Mouse (Mus musculus) CH12.LX (cell line): ENCODE data around the gene Slfn8. TPM values are rescaled to one million over a fixed set of nuclear protein-coding genes. Genes with fewer than 3 reads are reported as not detected.

ENCODE experiments used
- DNase-seq: peaks from one replicate; pipeline ENCODE4 v3.0.0-alpha.2; 2013; ENCODE audit errors: extremely low read depth
- H3K27ac ChIP-seq: 2 replicates; pipeline ENCODE4 v1.5.1; 2012; ENCODE audit warnings: low read depth, mild to moderate bottlenecking, control low read depth, moderate library complexity; ENCODE audit not compliant: insufficient read depth
- H3K27me3 ChIP-seq: replicated peaks from 2 replicates; pipeline ENCODE3; 2012; ENCODE audit warnings: inconsistent platforms
- H3K36me3 ChIP-seq, 2 experiments: replicated peaks in 1 of 2; 2 replicates each; pipeline versions ENCODE3 to v1.6.1; 2012; ENCODE audit warnings: inconsistent platforms in 1 of 2, low read length in 1 of 2, mild to moderate bottlenecking in 1 of 2, mixed read lengths in 1 of 2, moderate library complexity in 1 of 2; ENCODE audit not compliant: control insufficient read depth in 1 of 2, insufficient read depth in 1 of 2
- H3K4me1 ChIP-seq, 2 experiments: 2 replicates each; pipeline ENCODE4 v1.6.1; 2012; ENCODE audit warnings: inconsistent platforms in 1 of 2, moderate library complexity in 1 of 2; ENCODE audit not compliant: insufficient read depth in 2 of 2, control insufficient read depth in 1 of 2
- H3K4me2 ChIP-seq: 2 replicates; pipeline ENCODE4 v1.6.1; 2012; ENCODE audit warnings: low read depth, mild to moderate bottlenecking, control low read depth; ENCODE audit not compliant: poor library complexity, insufficient read depth, severe bottlenecking
- H3K4me3 ChIP-seq, 3 experiments: fragments of 150-350 bp in 1 of 3; sonication (generic) in 1 of 3; replicated peaks in 1 of 3; 2 replicates each; pipeline versions ENCODE3 to v1.5.1; 2011 to 2012; ENCODE audit warnings: low read depth in 2 of 3, low read length in 2 of 3, mild to moderate bottlenecking in 2 of 3, moderate library complexity in 2 of 3, control low read depth in 1 of 3, improper control_type of control experiment in 1 of 3, inconsistent platforms in 1 of 3, mixed read lengths in 1 of 3; ENCODE audit not compliant: poor library complexity in 1 of 3
- H3K79me2 ChIP-seq: replicated peaks from 2 replicates; pipeline ENCODE4 v1.6.1; 2012; ENCODE audit warnings: mild to moderate bottlenecking, moderate library complexity; ENCODE audit not compliant: control insufficient read depth, poor library complexity, insufficient read depth, severe bottlenecking; ENCODE audit errors: extremely low read depth
- H3K9ac ChIP-seq: 2 replicates; pipeline ENCODE4 v1.6.1; 2012; ENCODE audit warnings: low read depth, mild to moderate bottlenecking, control low read depth, moderate library complexity; ENCODE audit not compliant: insufficient read depth
- H3K9me3 ChIP-seq: replicated peaks from 2 replicates; pipeline ENCODE3; 2012; ENCODE audit warnings: low read length, inconsistent platforms, mixed read lengths
- BHLHE40 ChIP-seq: IDR thresholded peaks from 2 replicates; pipeline ENCODE4 v1.6.1; 2011; ENCODE audit warnings: mild to moderate bottlenecking, low read depth, low read length, improper control_type of control experiment
- CHD2 ChIP-seq: IDR thresholded peaks from 2 replicates; pipeline ENCODE4 v1.6.1; 2011; ENCODE audit warnings: low read length, improper control_type of control experiment
- E2F4 ChIP-seq: IDR thresholded peaks from 2 replicates; pipeline ENCODE4 v1.6.1; 2011; ENCODE audit warnings: low read depth, low read length, improper control_type of control experiment; ENCODE audit not compliant: insufficient replicate concordance
- EP300 ChIP-seq: IDR thresholded peaks from 2 replicates; pipeline ENCODE4 v1.6.1; 2011; ENCODE audit warnings: low read length, improper control_type of control experiment
- ETS1 ChIP-seq: conservative IDR thresholded peaks from 2 replicates; pipeline ENCODE4 v1.6.1; 2012; ENCODE audit warnings: low read depth, mild to moderate bottlenecking, inconsistent platforms, low read length, improper control_type of control experiment, moderate library complexity
- HCFC1 ChIP-seq: IDR thresholded peaks from 2 replicates; pipeline ENCODE4 v1.6.1; 2012; ENCODE audit warnings: low read depth, mild to moderate bottlenecking, inconsistent platforms, low read length, improper control_type of control experiment
- IRF4 ChIP-seq: IDR thresholded peaks from 2 replicates; pipeline ENCODE4 v1.6.1; 2014; ENCODE audit warnings: low read depth, mild to moderate bottlenecking, inconsistent platforms, low read length, improper control_type of control experiment
- JUN ChIP-seq: IDR thresholded peaks from 2 replicates; pipeline ENCODE4 v1.6.1; 2011; ENCODE audit warnings: low read depth, mild to moderate bottlenecking, low read length, improper control_type of control experiment, moderate library complexity; ENCODE audit not compliant: insufficient read depth
- MAFK ChIP-seq: IDR thresholded peaks from 2 replicates; pipeline ENCODE4 v1.6.1; 2011; ENCODE audit warnings: low read length, improper control_type of control experiment; ENCODE audit not compliant: insufficient replicate concordance
- MAX ChIP-seq: IDR thresholded peaks from 2 replicates; pipeline ENCODE4 v1.6.1; 2011; ENCODE audit warnings: low read length, improper control_type of control experiment
- MAZ ChIP-seq: IDR thresholded peaks from 2 replicates; pipeline ENCODE4 v1.6.1; 2012; ENCODE audit warnings: low read depth, mild to moderate bottlenecking, inconsistent platforms, low read length, improper control_type of control experiment, moderate library complexity
- MEF2A ChIP-seq: IDR thresholded peaks from 2 replicates; pipeline ENCODE4 v1.6.1; 2014; ENCODE audit warnings: low read depth, mild to moderate bottlenecking, inconsistent platforms, low read length, improper control_type of control experiment, borderline replicate concordance
- MXI1 ChIP-seq: IDR thresholded peaks from 2 replicates; pipeline ENCODE4 v1.6.1; 2011; ENCODE audit warnings: mild to moderate bottlenecking, low read depth, low read length, improper control_type of control experiment
- NRF1 ChIP-seq: IDR thresholded peaks from 2 replicates; pipeline ENCODE4 v1.6.1; 2014; ENCODE audit warnings: low read depth, mild to moderate bottlenecking, inconsistent platforms, low read length, improper control_type of control experiment, moderate library complexity
- PAX5 ChIP-seq: IDR thresholded peaks from 2 replicates; pipeline ENCODE4 v1.6.1; 2012; ENCODE audit warnings: low read length, inconsistent platforms, mixed read lengths
- RAD21 ChIP-seq: IDR thresholded peaks from 2 replicates; pipeline ENCODE4 v1.6.1; 2011; ENCODE audit warnings: low read depth, mild to moderate bottlenecking, low read length, improper control_type of control experiment, moderate library complexity
- RCOR1 ChIP-seq: conservative IDR thresholded peaks from 2 replicates; pipeline ENCODE4 v1.6.1; 2012; ENCODE audit warnings: low read depth, mild to moderate bottlenecking, inconsistent platforms, low read length, improper control_type of control experiment
- SIN3A ChIP-seq: IDR thresholded peaks from 2 replicates; pipeline ENCODE4 v1.6.1; 2012; ENCODE audit warnings: low read length, improper control_type of control experiment, inconsistent platforms
- SMC3 ChIP-seq: IDR thresholded peaks from 2 replicates; pipeline ENCODE4 v1.6.1; 2011; ENCODE audit warnings: low read depth, low read length, improper control_type of control experiment
- TBP ChIP-seq: conservative IDR thresholded peaks from 2 replicates; pipeline ENCODE4 v1.6.1; 2011; ENCODE audit warnings: low read depth, low read length, improper control_type of control experiment
- TCF12 ChIP-seq: IDR thresholded peaks from 2 replicates; pipeline ENCODE4 v1.6.1; 2014; ENCODE audit warnings: low read depth, mild to moderate bottlenecking, inconsistent platforms, low read length, improper control_type of control experiment
- UBTF ChIP-seq: IDR thresholded peaks from 2 replicates; pipeline ENCODE4 v1.6.1; 2012; ENCODE audit warnings: low read depth, mild to moderate bottlenecking, inconsistent platforms, low read length, improper control_type of control experiment, moderate library complexity
- USF1 ChIP-seq: IDR thresholded peaks from 2 replicates; pipeline ENCODE4 v1.6.1; 2014; ENCODE audit warnings: low read depth, mild to moderate bottlenecking, inconsistent platforms, low read length, improper control_type of control experiment
- USF2 ChIP-seq: conservative IDR thresholded peaks from 2 replicates; pipeline ENCODE4 v1.6.1; 2011; ENCODE audit warnings: low read depth, low read length, improper control_type of control experiment
- ZC3H11A ChIP-seq: IDR thresholded peaks from 2 replicates; pipeline ENCODE4 v1.6.1; 2012; ENCODE audit warnings: low read depth, mild to moderate bottlenecking, inconsistent platforms, low read length, improper control_type of control experiment
- ZKSCAN1 ChIP-seq: IDR thresholded peaks from 2 replicates; pipeline ENCODE4 v1.6.1; 2012; ENCODE audit warnings: low read depth, inconsistent platforms, low read length, improper control_type of control experiment, borderline replicate concordance
- ZMIZ1 ChIP-seq: IDR thresholded peaks from 2 replicates; pipeline ENCODE4 v1.6.1; 2012; ENCODE audit warnings: low read depth, mild to moderate bottlenecking, inconsistent platforms, low read length, improper control_type of control experiment
- dilution Hi-C: fragments of 300-500 bp; cut with MboI; formaldehyde crosslinking; loops from 2 replicates; pipeline ENCODE4 v1.14.3; 2020; ENCODE audit warnings: low sequenced_read_pairs; ENCODE audit not compliant: extremely low pct_unique_long_range_greater_than_20kb, extremely low pct_ligation_motif_present
- in situ Hi-C: fragments of 300-500 bp; cut with MboI; formaldehyde crosslinking; loops from 3 replicates; pipeline ENCODE4 v1.14.3; 2019; ENCODE audit warnings: low sequenced_read_pairs, low pct_ligation_motif_present, low pct_unique_long_range_greater_than_20kb, mixed read lengths
- polyA plus RNA-seq: library from polyadenylated mRNA; unstranded; fragments of >175 nt; gene quantifications from 2 replicates; pipeline ENCODE4 v1.2.1, GENCODE M21; 2012; ENCODE audit warnings: low read depth; ENCODE audit not compliant: insufficient read length
- total RNA-seq, 2 experiments: library from RNA; depleted of rRNA; stranded (reverse); fragments of 300-350 nt in 1 of 2; fragments of >200 nt in 1 of 2; gene quantifications; 2 replicates each; pipeline ENCODE4 v1.2.3; 2012 to 2014

The Slfn8 gene
- total and polyA plus RNA-seq, 3 experiments, result 3.4 to 6.3 (median 4.1) TPM

DNA sequence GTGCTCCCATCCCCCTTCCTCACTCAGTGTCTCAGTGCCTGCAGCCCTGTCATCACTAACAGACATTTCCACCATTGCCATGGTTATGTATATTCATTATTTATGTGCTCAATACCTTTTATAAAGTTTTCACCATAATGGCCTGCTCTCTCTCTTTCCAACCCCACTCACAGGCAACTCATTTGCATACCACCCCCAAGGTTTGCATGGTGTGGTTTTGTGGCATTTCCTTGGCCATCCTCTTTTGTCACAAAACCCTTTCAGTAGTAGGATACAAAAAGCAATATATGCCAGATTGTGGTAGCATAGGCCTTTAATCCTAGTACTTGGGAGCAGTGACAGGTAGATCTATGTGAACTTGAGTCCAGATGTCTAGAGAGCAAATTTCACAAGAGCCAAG, 4.5 kb downstream of the Slfn8 start:
- Histone ChIP-seq H3K27ac (no peak overlapping the region), H3K4me1 (peaks cover 21 to 38% of the 10 kb centered on the region in 2 experiments; a peak in 3 of 4 replicates), H3K27me3 (peaks cover 4% of the 10 kb centered on the region), H3K4me2 (peak overlapping the region; percentile 73; the same call in 1 of the 2 replicates), H3K9ac (no peak overlapping the region), H3K36me3 (peaks cover 4 to 15% of the 10 kb centered on the region in 2 experiments), H3K79me2 (peaks cover 5% of the 10 kb centered on the region; the same call in 1 of the 2 replicates), H3K4me3 (no peak overlapping the region), H3K9me3 (peaks cover 6% of the 10 kb centered on the region)
- TF ChIP-seq HCFC1, result no peak
- TF ChIP-seq IRF4, result peak; percentile 57; the same call in 1 of the 2 replicates
- TF ChIP-seq PAX5, result no peak
- no peak for TF ChIP-seq UBTF
- TF ChIP-seq MAFK, result peak; percentile 82
- peak; percentile 63; the same call in 1 of the 2 replicates for TF ChIP-seq EP300
- TF ChIP-seq RCOR1, result no peak
- TF ChIP-seq BHLHE40, result 0 out of 2 replicates have a peak, but pooled peaks have one; percentile 42
- TF ChIP-seq ZC3H11A, result no peak
- TF ChIP-seq MEF2A, result no peak
- TF ChIP-seq MAZ, result 0 out of 2 replicates have a peak, but pooled peaks have one; percentile 52
- no peak for TF ChIP-seq ZKSCAN1
- in situ Hi-C loops (no loop called here), dilution Hi-C loops (no loop called here)
- DNase-seq, result peak; percentile 75

GRCm38 (mm10) chr11:83013356-83013755, 7.3 kb downstream of the Slfn8 start:
- no peaks in the 10 kb centered on the region for H3K27me3 ChIP-seq
- no peak overlapping the region for H3K27ac ChIP-seq
- DNase-seq, result no peak
- peaks cover 6% of the 10 kb centered on the region for H3K9me3 ChIP-seq
- dilution Hi-C loops (no loop called here), in situ Hi-C loops (no loop called here)
- no peak overlapping the region for H3K9ac ChIP-seq
- H3K4me3 ChIP-seq, result no peak overlapping the region
- no peak overlapping the region for H3K4me2 ChIP-seq
- TF ChIP-seq E2F4 (no peak), MXI1 (no peak), PAX5 (no peak), ZMIZ1 (no peak), SIN3A (no peak), ETS1 (no peak), TBP (no peak), MAX (no peak), JUN (no peak), TCF12 (no peak), USF2 (no peak), EP300 (no peak), SMC3 (no peak), MAFK (no peak), NRF1 (no peak), USF1 (no peak), CHD2 (no peak), MEF2A (no peak), ZKSCAN1 (no peak), RAD21 (no peak)
- TF ChIP-seq, all 38 proteins: peak for 0
- Histone ChIP-seq H3K36me3 (peaks cover 4 to 15% of the 10 kb centered on the region in 2 experiments), H3K4me1 (peaks cover 18 to 22% of the 10 kb centered on the region in 2 experiments; a peak in 3 of 4 replicates), H3K79me2 (peaks cover 5% of the 10 kb centered on the region; the same call in 1 of the 2 replicates)
